Mouse (Mus musculus) liver, embryonic 14.5 days (tissue): ENCODE data around the gene Plekha7.

ENCODE experiments used
- CTCF ChIP-seq: IDR thresholded peaks from 2 replicates; pipeline ENCODE4 v1.5.1; 2016; ENCODE audit warnings: antibody characterized with exemption, low read depth, control low read depth
- EP300 ChIP-seq: IDR thresholded peaks from 2 replicates; pipeline ENCODE4 v1.6.1; 2016; ENCODE audit warnings: antibody characterized with exemption, low read depth

DNA sequence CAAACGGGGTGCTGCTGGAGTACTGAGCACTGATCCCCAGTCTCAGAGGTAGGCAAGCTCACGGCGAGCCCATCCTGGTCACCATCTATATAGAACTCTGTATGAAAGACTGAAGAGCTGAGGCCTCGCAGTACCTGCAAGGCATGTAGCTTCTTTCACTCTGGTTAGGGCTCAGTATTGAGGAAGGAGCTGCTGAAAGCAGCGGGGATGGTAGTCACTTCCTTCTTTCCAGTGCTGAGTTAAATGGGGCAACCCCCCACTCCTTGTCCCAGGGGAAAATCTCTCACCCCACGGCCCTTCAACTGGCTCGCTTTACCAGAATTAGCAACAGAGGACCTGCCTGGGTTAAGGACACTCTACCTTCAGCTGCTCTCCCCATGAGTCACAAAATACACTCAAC, 140.0 kb downstream of the Plekha7 start:
- TF ChIP-seq EP300, result no peak
- TF ChIP-seq CTCF, result no peak
